In the genomic region with DNA sequence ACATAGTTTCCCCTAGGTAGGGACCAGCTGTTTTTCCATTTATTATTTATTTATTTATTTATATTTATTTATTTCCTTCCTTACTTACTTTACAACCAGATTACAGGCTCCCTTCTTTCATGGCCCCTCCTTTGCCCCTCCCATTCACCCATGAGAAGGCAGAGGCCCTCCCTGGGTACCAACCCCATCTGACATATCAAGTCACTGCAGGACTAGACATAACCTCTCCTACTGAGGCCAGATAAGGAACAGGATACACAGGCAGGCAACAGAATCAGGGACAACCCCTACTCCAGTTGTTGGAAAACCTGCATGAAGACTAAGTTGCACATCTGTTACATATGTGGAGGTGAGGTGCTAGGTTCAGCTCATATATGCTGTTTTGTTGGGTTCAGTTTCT, we compare ENCODE assay signal across 18 mouse cellular contexts.
"Had no signal": no experiment of that assay in that cellular context is flagged by ENCODE, and none has a peak within 500 bp of the region (broad histone marks: within the 10 kb centered on the region; RNA-seq: fewer than 3 reads in every experiment).

No protein-coding gene starts in this region.

- H3K9me3 ChIP-seq: midbrain, embryonic 10.5 days; midbrain, embryonic 12.5 days; neural tube, embryonic 13.5 days; neural tube, embryonic 15.5 days had no signal

- H3K36me3 ChIP-seq: midbrain, embryonic 10.5 days; midbrain, embryonic 12.5 days; neural tube, embryonic 13.5 days; neural tube, embryonic 15.5 days had no signal

- ATAC-seq: midbrain, embryonic 16.5 days had no signal

- DNase-seq: lung, embryonic 14.5 days; lung, postnatal 10 days; lung, postnatal 4 days; midbrain, embryonic 14.5 days; retina, postnatal 1 day; right cerebral cortex, adult 18-20 months; right cerebral cortex, postnatal 25 days; right cerebral cortex, postnatal 4 days; spleen, adult 18-20 months; thymus, adult 18-20 months; thymus, postnatal 14 days; thymus, postnatal 36 days had no signal

- H3K27ac ChIP-seq: midbrain, embryonic 10.5 days; midbrain, embryonic 12.5 days; neural tube, embryonic 13.5 days; neural tube, embryonic 15.5 days had no signal

- H3K4me2 ChIP-seq: lung, embryonic 14.5 days; midbrain, embryonic 12.5 days; neural tube, embryonic 13.5 days; neural tube, embryonic 15.5 days had no signal

- H3K9ac ChIP-seq: lung, embryonic 14.5 days; midbrain, embryonic 12.5 days; neural tube, embryonic 13.5 days; neural tube, embryonic 15.5 days had no signal

- H3K4me3 ChIP-seq: midbrain, embryonic 10.5 days; midbrain, embryonic 12.5 days; myocyte; neural tube, embryonic 13.5 days; neural tube, embryonic 15.5 days had no signal

- H3K27me3 ChIP-seq: midbrain, embryonic 12.5 days; neural tube, embryonic 13.5 days; neural tube, embryonic 15.5 days had no signal

- H3K4me1 ChIP-seq: midbrain, embryonic 10.5 days; midbrain, embryonic 12.5 days had no signal
